Mouse (Mus musculus) liver, embryonic 14.5 days (tissue): ENCODE results near the gene Psma5.

Source experiments
- CTCF ChIP-seq: IDR thresholded peaks from 2 replicates; pipeline ENCODE4 v1.5.1; 2016; ENCODE audit warnings: antibody characterized with exemption, low read depth, control low read depth
- EP300 ChIP-seq: IDR thresholded peaks from 2 replicates; pipeline ENCODE4 v1.6.1; 2016; ENCODE audit warnings: antibody characterized with exemption, low read depth

DNA sequence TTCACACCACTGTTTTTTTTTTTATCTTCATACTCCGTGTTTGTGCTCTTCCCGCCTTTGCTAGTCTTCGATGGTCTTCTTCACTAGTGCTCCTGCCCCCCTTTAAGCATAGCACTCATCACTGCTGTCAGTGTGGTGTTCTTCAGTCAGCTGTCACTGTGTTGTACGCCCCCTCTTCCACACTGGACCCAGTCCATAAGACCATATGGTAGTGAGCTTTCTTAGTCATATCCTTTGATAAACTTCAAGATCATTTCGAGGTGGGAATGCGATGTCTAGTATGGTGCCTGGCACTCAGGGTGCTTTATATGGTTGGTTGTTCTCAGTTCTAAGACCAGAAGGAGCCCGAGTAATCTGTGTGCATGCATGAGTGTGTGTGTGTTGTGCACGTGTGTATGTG is 70.5 kb downstream of the Psma5 start:
- TF ChIP-seq CTCF = no peak
- no peak for TF ChIP-seq EP300
